Mouse (Mus musculus): Measurements from ENCODE around the gene Apoa5. TPM values are rescaled to one million over a fixed set of nuclear protein-coding genes. Genes with fewer than 3 reads are reported as not detected.

Gene Apoa5
- total RNA-seq, 1 experiment: 0.09 TPM

DNA sequence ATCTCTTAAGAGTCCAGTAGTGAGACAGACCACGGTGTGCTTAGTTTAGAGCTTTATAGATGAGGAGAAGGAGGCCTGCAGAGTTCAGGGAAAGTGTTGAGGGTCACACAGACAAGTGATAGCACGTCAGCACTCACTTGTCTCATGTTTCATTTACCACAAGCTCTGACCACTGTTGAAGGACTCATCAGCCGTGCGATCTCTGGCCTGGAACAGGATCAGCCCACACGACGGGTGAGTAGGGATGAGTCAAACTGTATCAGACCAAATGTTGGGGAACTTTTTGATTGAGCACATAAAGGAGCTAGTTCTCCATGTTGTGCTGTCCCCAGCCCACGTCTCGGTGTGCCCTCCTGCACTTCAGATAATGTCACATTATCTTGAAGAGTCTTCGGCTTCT, 6.1 kb downstream of the Apoa5 start:
- no peak overlapping the region; a peak in 1 of 4 replicates for H3K4me3 ChIP-seq (ENCODE audit: insufficient read depth in 1 of 2, low read depth in 1 of 2, low read length in 2 of 2, poor library complexity in 1 of 2, severe bottlenecking in 1 of 2)
- in situ Hi-C loops (cut with MboI; ENCODE audit: low sequenced_read_pairs in 2 of 2, unreplicated experiment in 2 of 2): no loop called here

DNA sequence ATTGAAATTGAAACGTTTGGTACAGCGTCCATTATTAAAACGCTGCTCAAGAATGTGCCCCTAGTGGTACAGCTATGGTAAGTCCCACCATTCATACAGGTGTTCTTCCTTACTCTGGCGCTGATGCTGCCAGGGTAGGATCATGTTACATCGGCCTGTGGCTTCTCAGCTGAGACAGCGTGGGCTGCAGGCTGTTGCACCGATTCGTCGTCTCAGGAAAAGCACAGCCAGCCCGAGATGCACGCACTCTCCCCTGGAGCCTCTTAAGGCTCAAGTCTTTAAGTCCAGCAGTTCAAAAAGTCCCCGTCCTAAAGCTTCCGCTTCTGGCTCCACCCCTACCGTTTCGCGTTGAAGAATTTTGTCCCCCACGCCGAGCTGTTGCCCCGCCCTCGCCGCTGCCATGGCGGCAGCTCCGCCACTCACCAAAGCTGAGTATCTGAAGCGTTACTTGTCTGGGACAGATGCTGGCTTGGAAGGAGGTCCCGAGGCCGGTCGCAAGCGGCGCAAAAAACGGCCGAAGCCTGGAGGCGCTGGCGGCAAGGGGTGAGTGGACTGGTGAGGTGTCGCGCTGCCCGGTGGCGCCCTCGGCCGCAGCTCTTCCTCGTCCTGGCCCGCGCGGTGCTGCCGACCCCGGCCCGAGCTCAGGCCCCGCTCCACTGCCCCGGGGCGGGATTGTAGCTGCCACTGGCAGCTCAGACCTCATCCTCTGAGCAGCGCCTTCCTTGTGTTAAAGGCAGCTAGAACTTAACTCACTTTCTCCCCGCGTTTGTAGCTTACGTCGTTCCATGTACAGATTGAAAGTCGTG, 14.4 kb downstream of the Apoa5 start, which contains the start of gene Bud13:
Bud13 (plus strand) TSS at position 378 of the 806 bp plus-strand sequence.
- peaks cover 36% of the 10 kb centered on the region for H3K36me3 ChIP-seq (ENCODE audit: control insufficient read depth, insufficient read depth, low read length, poor library complexity, severe bottlenecking)
- TF ChIP-seq HCFC1 (IDR thresholded peaks at IDR 0.05; ENCODE audit: borderline replicate concordance, insufficient read depth, low read length): peak; percentile 74
- TF ChIP-seq ZNF384 (IDR thresholded peaks at IDR 0.05; ENCODE audit: low read depth, low read length): no peak
- DNase-seq (ENCODE audit: low read depth, low spot score): peak; percentile 87
- no peaks in the 10 kb centered on the region for H3K9me3 ChIP-seq (ENCODE audit: control insufficient read depth, insufficient read depth, low read depth, low read length)
- peak within 1 kb of the TSS; percentile 96 for H3K9ac ChIP-seq (ENCODE audit: insufficient read depth, low read depth, low read length, poor library complexity, severe bottlenecking)
- H3K27ac ChIP-seq (ENCODE audit: insufficient read depth, low read depth, low read length, poor library complexity, severe bottlenecking): peak within 1 kb of the TSS; percentile 49; the same call in 1 of the 2 replicates
- in situ Hi-C loops (cut with MboI; ENCODE audit: low sequenced_read_pairs in 2 of 2, unreplicated experiment in 2 of 2): no loop called here
- peak within 1 kb of the TSS; percentile 91 to 95 for H3K4me3 ChIP-seq (ENCODE audit: insufficient read depth in 1 of 2, low read depth in 1 of 2, low read length in 2 of 2, poor library complexity in 1 of 2, severe bottlenecking in 1 of 2)
- H3K4me1 ChIP-seq (ENCODE audit: control insufficient read depth in 2 of 2, insufficient read depth in 2 of 2, low read length in 2 of 2, poor library complexity in 1 of 2): peaks cover 3 to 7% of the 10 kb centered on the region in 2 experiments; a peak in 3 of 4 replicates

More for the DNA sequence above, 6.1 kb downstream of the Apoa5 start:
- no peak overlapping the region for H3K27ac ChIP-seq (ENCODE audit: insufficient read depth, low read depth, low read length, poor library complexity, severe bottlenecking)
- DNase-seq (ENCODE audit: low read depth, low spot score): no peak
- H3K9me3 ChIP-seq (ENCODE audit: control insufficient read depth, insufficient read depth, low read depth, low read length): no peaks in the 10 kb centered on the region
- peaks cover 36% of the 10 kb centered on the region for H3K36me3 ChIP-seq (ENCODE audit: control insufficient read depth, insufficient read depth, low read length, poor library complexity, severe bottlenecking)
- H3K9ac ChIP-seq (ENCODE audit: insufficient read depth, low read depth, low read length, poor library complexity, severe bottlenecking): no peak overlapping the region
- TF ChIP-seq HCFC1 (IDR thresholded peaks at IDR 0.05; ENCODE audit: borderline replicate concordance, insufficient read depth, low read length): no peak
- TF ChIP-seq ZC3H11A (IDR thresholded peaks at IDR 0.05; ENCODE audit: borderline replicate concordance, low read depth, low read length): no peak
- no peak for TF ChIP-seq CHD2 (IDR thresholded peaks at IDR 0.05; ENCODE audit: low read depth, low read length)
- TF ChIP-seq MAFK (IDR thresholded peaks at IDR 0.05; ENCODE audit: insufficient read depth, low read depth, low read length): no peak
- TF ChIP-seq ZNF384 (IDR thresholded peaks at IDR 0.05; ENCODE audit: low read depth, low read length): no peak
- H3K4me1 ChIP-seq (ENCODE audit: control insufficient read depth in 2 of 2, insufficient read depth in 2 of 2, low read length in 2 of 2, poor library complexity in 1 of 2): peaks cover 0 to 5% of the 10 kb centered on the region in 2 experiments; a peak in 1 of 4 replicates

DNA sequence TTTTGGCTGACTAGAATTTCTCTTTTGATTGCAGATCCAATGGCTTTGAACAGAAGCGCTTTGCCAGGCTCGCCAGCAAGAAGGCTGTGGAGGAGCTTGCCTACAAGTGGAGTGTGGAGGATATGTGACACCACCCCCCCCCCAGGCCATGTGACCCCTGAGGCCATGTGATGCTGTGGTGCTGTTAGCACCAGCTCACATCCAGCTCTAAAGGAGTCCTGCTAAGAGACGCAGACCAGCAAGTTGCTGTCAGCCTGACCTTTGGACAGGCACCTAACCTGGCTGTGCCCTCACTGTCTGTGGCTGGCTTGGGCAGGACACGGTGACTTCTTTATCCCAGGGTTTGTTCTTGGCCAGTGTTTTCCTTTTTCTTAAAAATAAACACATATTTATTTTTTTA, 29.9 kb downstream of the Apoa5 start:
- Histone ChIP-seq H3K36me3 (ENCODE audit: control insufficient read depth, insufficient read depth, low read length, poor library complexity, severe bottlenecking) (peaks cover 14% of the 10 kb centered on the region), H3K4me1 (ENCODE audit: control insufficient read depth in 2 of 2, insufficient read depth in 2 of 2, low read length in 2 of 2, poor library complexity in 1 of 2) (no peaks in the 10 kb centered on the region), H3K9me3 (ENCODE audit: control insufficient read depth, insufficient read depth, low read depth, low read length) (no peaks in the 10 kb centered on the region), H3K9ac (ENCODE audit: insufficient read depth, low read depth, low read length, poor library complexity, severe bottlenecking) (no peak overlapping the region), H3K4me3 (ENCODE audit: insufficient read depth in 1 of 2, low read depth in 1 of 2, low read length in 2 of 2, poor library complexity in 1 of 2, severe bottlenecking in 1 of 2) (no peak overlapping the region), H3K27ac (ENCODE audit: insufficient read depth, low read depth, low read length, poor library complexity, severe bottlenecking) (no peak overlapping the region)
- in situ Hi-C loops (cut with MboI; ENCODE audit: low sequenced_read_pairs in 2 of 2, unreplicated experiment in 2 of 2): no loop called here
- no peak for DNase-seq (ENCODE audit: low read depth, low spot score)
- no peak for TF ChIP-seq ZNF384 (IDR thresholded peaks at IDR 0.05; ENCODE audit: low read depth, low read length)
- no peak for TF ChIP-seq HCFC1 (IDR thresholded peaks at IDR 0.05; ENCODE audit: borderline replicate concordance, insufficient read depth, low read length)
- TF ChIP-seq CHD2 (IDR thresholded peaks at IDR 0.05; ENCODE audit: low read depth, low read length): no peak
- TF ChIP-seq MAFK (IDR thresholded peaks at IDR 0.05; ENCODE audit: insufficient read depth, low read depth, low read length): no peak
- TF ChIP-seq ZC3H11A (IDR thresholded peaks at IDR 0.05; ENCODE audit: borderline replicate concordance, low read depth, low read length): no peak

DNA sequence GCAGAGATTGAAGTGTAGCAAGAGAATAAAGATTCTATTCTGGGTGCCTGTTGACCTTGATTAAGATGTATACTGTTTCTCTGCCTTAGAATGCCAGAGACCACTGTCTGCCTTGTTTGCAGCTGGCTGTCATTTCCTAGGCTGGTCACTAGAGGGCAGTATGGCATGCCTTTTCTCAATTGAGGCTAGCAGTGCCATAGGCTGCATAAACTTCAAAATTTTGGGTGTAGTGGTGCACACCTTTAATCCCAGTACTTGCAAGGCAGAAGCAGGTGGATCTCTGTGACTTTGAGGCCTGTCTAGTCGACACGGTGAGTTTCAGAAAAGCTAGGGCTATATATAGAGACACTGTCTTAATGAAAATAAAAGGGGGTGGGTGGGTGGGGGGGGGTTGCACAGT, 33.7 kb downstream of the Apoa5 start:
- no peak overlapping the region for H3K4me3 ChIP-seq (ENCODE audit: insufficient read depth in 1 of 2, low read depth in 1 of 2, low read length in 2 of 2, poor library complexity in 1 of 2, severe bottlenecking in 1 of 2)
- in situ Hi-C loops (cut with MboI; ENCODE audit: low sequenced_read_pairs in 2 of 2, unreplicated experiment in 2 of 2): no loop called here

More for the DNA sequence above, 33.7 kb downstream of the Apoa5 start:
- no peak overlapping the region for H3K9ac ChIP-seq (ENCODE audit: insufficient read depth, low read depth, low read length, poor library complexity, severe bottlenecking)
- TF ChIP-seq ZNF384 (IDR thresholded peaks at IDR 0.05; ENCODE audit: low read depth, low read length): peak; percentile 37; the same call in 1 of the 2 replicates
- no peak for TF ChIP-seq MAFK (IDR thresholded peaks at IDR 0.05; ENCODE audit: insufficient read depth, low read depth, low read length)
- DNase-seq (ENCODE audit: low read depth, low spot score): peak; percentile 47
- H3K36me3 ChIP-seq (ENCODE audit: control insufficient read depth, insufficient read depth, low read length, poor library complexity, severe bottlenecking): peaks cover 4% of the 10 kb centered on the region
- H3K4me1 ChIP-seq (ENCODE audit: control insufficient read depth in 2 of 2, insufficient read depth in 2 of 2, low read length in 2 of 2, poor library complexity in 1 of 2): peaks cover 0 to 3% of the 10 kb centered on the region in 2 experiments; a peak in 1 of 4 replicates
- no peaks in the 10 kb centered on the region for H3K9me3 ChIP-seq (ENCODE audit: control insufficient read depth, insufficient read depth, low read depth, low read length)
- no peak overlapping the region for H3K27ac ChIP-seq (ENCODE audit: insufficient read depth, low read depth, low read length, poor library complexity, severe bottlenecking)
